Mouse (Mus musculus): ENCODE data around the gene Pear1.

The Pear1 gene

DNA sequence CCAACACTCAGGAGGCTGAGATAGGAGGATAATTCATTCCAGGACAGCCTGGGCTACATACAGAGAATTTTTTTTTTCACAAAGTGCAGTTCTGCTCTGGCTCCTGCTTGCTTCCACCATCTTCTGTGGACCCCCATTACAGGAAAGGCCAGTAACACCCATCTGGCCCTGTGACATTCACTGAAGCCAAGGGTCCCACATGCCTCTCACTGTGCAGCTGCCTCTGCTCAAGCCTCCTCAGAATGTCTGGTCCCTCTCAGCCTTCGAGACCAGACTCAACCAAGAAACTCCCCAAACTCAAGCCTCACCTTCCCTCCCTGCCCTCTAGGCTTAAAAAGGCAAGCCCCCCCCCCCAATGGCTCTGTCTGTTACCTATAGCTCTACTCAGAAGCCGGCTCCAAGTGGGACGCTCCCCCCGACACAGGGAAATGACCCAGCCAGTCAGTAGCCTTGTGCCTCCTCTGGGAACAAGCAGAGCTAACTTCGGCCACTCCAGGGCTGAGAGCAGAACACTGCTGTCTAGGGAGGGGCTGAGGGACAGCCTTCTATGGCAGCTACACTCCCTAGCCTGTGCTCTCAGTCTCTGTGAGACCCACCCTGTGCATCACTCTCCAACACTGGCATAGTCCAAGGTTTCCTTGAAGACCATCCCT is 58.3 kb downstream of the Pear1 start:
- DNase-seq (ENCODE audit: inconsistent ontology term), result no peak

GRCm38 (mm10) chr3:87765091-87765490 is 59.0 kb downstream of the Pear1 start:
- DNase-seq (ENCODE audit: inconsistent ontology term), result peak; percentile 65

DNA sequence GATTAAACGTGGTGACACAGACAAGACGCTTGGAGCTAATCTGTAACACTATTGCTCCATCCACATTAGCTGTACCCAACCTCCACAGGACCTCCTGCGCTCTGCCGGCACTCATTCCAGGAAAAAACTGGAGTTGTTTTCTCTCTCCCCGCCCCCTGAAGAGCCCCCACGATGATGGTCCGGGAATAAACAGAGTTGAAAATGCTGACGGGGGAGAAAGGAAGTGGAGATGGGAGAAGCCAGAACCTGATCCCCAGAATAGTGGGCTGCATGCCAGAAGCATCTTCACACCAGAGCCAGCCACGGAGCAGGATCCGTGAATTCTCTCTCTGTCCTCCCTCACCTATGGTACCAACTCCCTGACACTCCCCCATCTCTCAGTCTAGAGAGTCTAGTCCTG is 59.6 kb downstream of the Pear1 start:
- peak; percentile 25 for DNase-seq (ENCODE audit: inconsistent ontology term)

GRCm38 (mm10) chr3:87763683-87764289 is 60.3 kb downstream of the Pear1 start:
- DNase-seq (ENCODE audit: inconsistent ontology term), result peak; percentile 74

DNA sequence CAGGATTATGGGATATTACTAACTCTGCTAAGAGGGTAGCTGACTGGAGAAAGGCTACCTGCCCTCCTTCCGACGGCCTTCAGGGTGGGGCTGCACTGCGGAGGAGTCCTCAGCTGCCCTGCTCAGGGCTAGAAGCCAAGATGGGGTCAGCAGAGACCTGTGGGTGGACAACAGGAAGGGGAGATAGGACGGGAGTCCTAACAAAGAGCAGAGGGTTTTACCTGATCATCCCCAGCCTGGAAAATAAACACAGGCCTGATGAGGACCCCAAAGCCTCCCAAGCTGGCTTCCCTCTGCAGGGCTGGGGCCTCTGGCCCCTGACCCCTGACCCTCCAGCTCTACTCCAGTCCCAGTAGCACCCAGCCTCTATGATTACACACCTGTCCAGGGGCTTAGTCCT is 60.9 kb downstream of the Pear1 start:
- no peak for DNase-seq (ENCODE audit: inconsistent ontology term)

DNA sequence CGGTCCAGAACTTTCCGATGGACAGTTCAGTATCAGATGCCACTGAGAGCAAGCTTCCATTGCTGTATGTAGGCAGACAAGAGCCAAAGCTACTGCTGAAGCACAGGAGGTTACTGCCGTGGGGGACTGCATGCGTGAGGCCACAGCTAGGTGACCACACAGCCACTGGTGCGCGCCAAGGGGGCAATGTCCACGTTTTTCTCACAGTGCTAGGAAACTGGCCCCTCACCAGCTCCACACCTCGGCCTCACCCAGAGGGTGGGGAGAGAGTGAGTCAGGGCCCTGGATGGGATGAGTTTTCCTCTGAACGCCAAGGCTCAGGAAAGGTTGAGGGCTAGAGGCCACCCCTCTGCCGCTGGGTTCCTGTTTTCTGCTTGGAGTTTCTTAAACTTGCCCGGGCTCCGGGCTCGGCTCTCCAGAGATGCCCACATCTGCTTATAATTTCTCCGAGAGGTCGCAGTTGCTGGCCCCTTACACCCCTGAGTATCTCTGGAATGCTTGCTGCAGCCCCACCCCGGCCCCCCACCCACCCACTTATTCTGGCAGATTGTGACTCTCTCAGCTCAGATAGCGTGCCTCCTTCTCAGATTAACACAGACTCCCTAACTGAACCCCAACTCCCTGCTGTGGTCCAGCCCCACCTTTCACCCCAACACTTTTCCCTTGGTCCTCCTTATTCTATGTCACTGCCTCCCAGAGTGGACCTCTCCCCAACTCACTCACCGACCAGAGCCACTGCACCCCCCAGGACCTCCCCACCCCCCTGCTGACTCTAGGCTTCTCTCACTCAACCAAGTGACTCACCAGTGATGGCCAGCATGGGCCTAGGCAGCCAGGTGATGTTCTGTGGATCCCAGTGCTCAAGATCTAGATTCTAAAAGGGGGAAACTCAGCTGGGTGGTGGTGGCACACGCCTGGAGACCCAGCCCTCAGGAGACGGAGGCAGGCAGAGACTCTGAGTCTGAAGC is 62.4 kb downstream of the Pear1 start:
- DNase-seq (ENCODE audit: inconsistent ontology term), result no peak

DNA sequence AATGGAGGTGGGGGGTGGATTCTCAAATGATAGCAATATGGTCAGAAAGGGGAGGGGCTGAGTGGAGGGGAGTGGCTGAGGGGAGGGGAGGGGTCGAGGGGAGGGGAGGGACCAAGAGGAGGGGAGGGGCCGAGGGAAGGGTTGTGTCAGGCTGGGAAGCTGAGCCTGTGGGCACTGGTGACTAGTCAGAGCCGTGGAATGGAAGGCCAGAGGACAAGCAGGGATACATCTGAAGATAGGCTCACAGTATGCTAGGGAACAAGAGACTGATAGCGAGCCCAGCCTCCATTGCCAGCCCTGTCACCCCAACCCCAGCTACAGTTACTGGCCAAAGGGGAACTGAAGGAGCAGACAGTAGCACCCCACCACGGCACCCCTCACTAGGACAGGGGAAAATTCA is 65.5 kb downstream of the Pear1 start:
- DNase-seq (ENCODE audit: inconsistent ontology term), result peak; percentile 37

- DNase-seq (ENCODE audit: inconsistent ontology term), result no peak
Measured at GRCm38 (mm10) chr3:87756488-87756887, 67.6 kb downstream of the Pear1 start.

DNA sequence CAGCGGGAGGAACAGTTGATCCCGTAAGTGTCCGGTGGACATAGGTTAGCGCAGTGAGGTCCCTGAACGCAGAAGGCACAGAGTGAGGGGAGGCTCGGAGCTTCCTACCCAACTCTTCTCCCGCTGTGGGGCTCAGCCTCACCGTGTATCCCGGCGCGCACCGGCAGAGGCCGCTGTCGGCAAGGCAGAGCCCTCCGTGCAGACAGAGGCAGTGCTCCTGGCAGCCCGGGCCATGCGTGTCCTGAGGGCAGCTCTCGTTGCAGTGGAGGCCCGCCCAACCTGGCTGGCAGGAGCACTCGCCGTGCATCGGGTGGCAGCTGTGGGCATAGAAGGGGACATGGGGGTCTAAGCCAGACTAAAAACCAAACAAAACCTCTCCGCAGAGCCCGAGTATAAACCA is 68.1 kb downstream of the Pear1 start:
- peak; percentile 80 for DNase-seq (ENCODE audit: inconsistent ontology term)

- DNase-seq (ENCODE audit: inconsistent ontology term), result no peak
Measured at GRCm38 (mm10) chr3:87753829-87754228, 70.3 kb downstream of the Pear1 start.

DNA sequence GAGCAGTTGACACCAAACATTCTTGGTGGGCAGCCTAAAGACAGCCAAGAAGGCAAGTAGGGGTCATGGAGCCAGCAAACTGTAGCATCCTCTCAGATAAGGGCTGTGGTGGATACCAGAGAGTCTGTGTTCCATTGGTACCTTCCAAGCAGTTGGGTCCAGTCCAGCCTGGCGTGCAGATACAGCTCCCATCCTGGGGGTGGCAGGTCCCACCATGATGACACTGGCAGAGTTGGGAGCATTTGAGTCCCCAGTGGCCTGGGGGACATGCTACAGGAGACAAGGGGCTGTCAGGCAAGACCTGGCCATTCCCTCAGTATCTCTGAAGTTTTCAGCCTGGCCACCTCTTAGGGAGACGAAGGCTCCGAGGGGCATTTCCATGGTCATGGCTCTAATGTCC is 71.5 kb downstream of the Pear1 start:
- no peak for DNase-seq (ENCODE audit: inconsistent ontology term)

GRCm38 (mm10) chr3:87749977-87750376 is 74.1 kb downstream of the Pear1 start:
- DNase-seq (ENCODE audit: inconsistent ontology term), result no peak

GRCm38 (mm10) chr3:87749036-87749435 is 75.1 kb downstream of the Pear1 start:
- DNase-seq (ENCODE audit: inconsistent ontology term), result peak; percentile 41

- DNase-seq (ENCODE audit: inconsistent ontology term), result peak; percentile 33
Measured at GRCm38 (mm10) chr3:87748431-87748830, 75.7 kb downstream of the Pear1 start, which contains the start of gene Lrrc71. TSS of gene Lrrc71 (minus strand) at chr3:87748625.

- DNase-seq (ENCODE audit: inconsistent ontology term), result no peak
Measured at GRCm38 (mm10) chr3:87745036-87745659, 79.0 kb downstream of the Pear1 start.

GRCm38 (mm10) chr3:87743927-87744326 is 80.2 kb downstream of the Pear1 start:
- no peak for DNase-seq (ENCODE audit: inconsistent ontology term)

- DNase-seq (ENCODE audit: inconsistent ontology term), result no peak
Measured at GRCm38 (mm10) chr3:87742735-87743134, 81.4 kb downstream of the Pear1 start.

GRCm38 (mm10) chr3:87742013-87742412 is 82.1 kb downstream of the Pear1 start:
- no peak for DNase-seq (ENCODE audit: inconsistent ontology term)

DNA sequence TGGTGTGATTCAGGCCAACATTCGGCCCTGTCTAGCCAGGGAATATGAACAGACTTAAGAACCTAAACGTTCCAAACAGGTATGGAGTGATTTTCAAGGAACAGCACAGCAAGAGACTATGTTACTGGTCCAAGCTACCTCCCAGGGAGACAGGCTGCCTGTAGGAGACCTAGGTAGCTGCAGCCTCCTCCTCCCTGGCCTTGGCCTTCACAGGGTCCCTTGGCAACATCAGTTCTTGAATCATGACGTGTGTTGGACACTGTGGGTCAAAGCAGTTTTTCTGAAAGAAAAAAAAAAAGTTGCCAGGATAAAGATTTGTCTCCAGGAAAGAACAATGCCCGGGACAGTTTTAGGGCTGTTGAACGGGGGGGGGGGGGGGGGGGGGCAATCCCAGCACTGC is 85.2 kb downstream of the Pear1 start:
- no peak for DNase-seq (ENCODE audit: inconsistent ontology term)

- no peak for DNase-seq (ENCODE audit: inconsistent ontology term)
Measured at GRCm38 (mm10) chr3:87735335-87735734, 88.8 kb downstream of the Pear1 start.

DNA sequence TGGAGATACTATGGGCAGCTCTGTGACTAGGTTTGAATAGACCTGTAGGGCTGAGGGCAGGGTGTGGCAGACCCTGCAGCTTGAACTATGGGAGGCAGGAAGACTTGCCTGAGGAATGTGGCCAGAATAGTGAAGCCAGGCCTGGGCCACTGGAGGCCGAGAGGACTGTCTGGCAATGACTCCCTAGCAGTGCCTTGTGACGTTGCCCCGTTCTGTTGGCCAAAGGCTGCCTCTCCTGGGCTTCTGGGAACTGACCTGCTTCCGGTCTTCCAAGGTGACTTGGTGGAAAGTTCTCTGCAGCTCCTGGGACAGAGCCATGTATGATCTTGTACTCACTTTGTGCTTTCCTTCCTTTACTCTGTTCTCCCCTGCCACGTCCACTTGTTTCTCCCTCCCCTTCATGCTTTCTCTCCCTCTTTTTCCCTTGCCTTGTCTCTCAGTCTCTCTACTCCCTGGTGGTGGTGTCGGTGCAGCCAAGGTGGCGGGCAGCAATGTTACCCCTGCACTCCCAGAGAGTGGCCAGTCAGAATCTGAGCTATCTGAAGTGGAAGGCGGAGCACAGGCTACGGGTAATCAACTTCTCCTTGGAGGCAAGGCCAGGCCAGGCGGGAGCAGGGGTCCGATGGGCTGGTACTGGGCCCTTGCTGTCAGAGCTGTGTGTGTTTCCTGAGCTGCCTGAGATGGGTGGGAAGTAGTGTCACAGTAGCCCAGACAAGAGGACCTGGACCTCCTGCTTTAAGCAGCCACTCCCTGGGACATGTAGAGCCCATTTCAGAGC is 89.9 kb downstream of the Pear1 start:
- DNase-seq (ENCODE audit: inconsistent ontology term), result no peak

Measured in Muller cell, postnatal 12 days (primary cell).